Mouse (Mus musculus) bone marrow, adult 2 months (tissue): Measurements from ENCODE around the gene Ank2.

Experiments
- CTCF ChIP-seq: fragments of 200-500 bp; IDR thresholded peaks from 2 replicates; pipeline ENCODE4 v1.5.1; 2011; ENCODE audit warnings: low read length, control low read depth; ENCODE audit not compliant: control insufficient read depth, insufficient read depth
- POLR2A ChIP-seq: fragments of 200-500 bp; IDR thresholded peaks from 2 replicates; pipeline ENCODE4 v1.6.1; 2011; ENCODE audit warnings: low read depth, mild to moderate bottlenecking, control low read depth, low read length, borderline replicate concordance; ENCODE audit not compliant: control insufficient read depth

- TF ChIP-seq POLR2A = no peak
- TF ChIP-seq CTCF = no peak
These were observed 13.7 kb upstream of the Ank2 start for GRCm38 (mm10) chr3:127512794-127513335.
